Mouse (Mus musculus) leukemia stem cell, adult 10-12 weeks (primary cell): ENCODE measurements around the gene Inppl1. TPM values are rescaled to one million over a fixed set of nuclear protein-coding genes. Genes with fewer than 3 reads are reported as not detected.

ENCODE experiments used
- polyA plus RNA-seq: library from polyadenylated mRNA; stranded (reverse); fragments of >175 nt; gene quantifications from 2 replicates; pipeline ENCODE4 v1.2.3, GENCODE M21; 2012; ENCODE audit warnings: low replicate concordance

The Inppl1 gene
- polyA plus RNA-seq = 126 and 174 TPM in 2 replicates

GRCm38 (mm10) chr7:101837606-101838471, at the start of gene Inppl1:
TSS of gene Inppl1 (minus strand) at chr7:101838229.

GRCm38 (mm10) chr7:101870629-101871028, 32.6 kb upstream of the Inppl1 start, which contains the start of gene Folr1:
TSS of gene Folr1 (minus strand) at chr7:101870788.

GRCm38 (mm10) chr7:101863415-101863814, 25.4 kb upstream of the Inppl1 start, which contains the start of gene Anapc15:
TSS of gene Anapc15 (plus strand) at chr7:101863715.

GRCm38 (mm10) chr7:101857094-101857493, 19.1 kb upstream of the Inppl1 start, which contains the start of gene Folr2:
TSS of gene Folr2 (minus strand) at chr7:101857194.

GRCm38 (mm10) chr7:101817861-101818401, 20.1 kb downstream of the Inppl1 start, which contains the start of gene Phox2a:
TSS of gene Phox2a (plus strand) at chr7:101818313.

Other genes starting within 250 kb of the Inppl1 start
- gene Clpb, start 174.6 kb downstream of the Inppl1 start, polyA plus RNA-seq = 17.1 and 46.2 TPM in 2 replicates
- gene Phox2a, start 19.9 kb downstream of the Inppl1 start, polyA plus RNA-seq = 0.10 and 0.22 TPM in 2 replicates
- not detected in 2 replicates for gene Folr2, start 19.0 kb upstream of the Inppl1 start, polyA plus RNA-seq
- 42.3 and 54.1 TPM in 2 replicates for gene Anapc15, start 25.5 kb upstream of the Inppl1 start, polyA plus RNA-seq
- 15.0 and 17.2 TPM in 2 replicates for gene Folr1, start 32.6 kb upstream of the Inppl1 start, polyA plus RNA-seq
- gene Lamtor1, start 67.7 kb upstream of the Inppl1 start, polyA plus RNA-seq = 131 and 178 TPM in 2 replicates
- gene Tomt, start 68.1 kb upstream of the Inppl1 start, polyA plus RNA-seq = not detected in 2 replicates
- not detected in 2 replicates for gene Lrrc51, start 95.7 kb upstream of the Inppl1 start, polyA plus RNA-seq
- gene Numa1, start 95.9 kb upstream of the Inppl1 start, polyA plus RNA-seq = 74.4 and 142 TPM in 2 replicates
- gene Il18bp, start 180.5 kb upstream of the Inppl1 start, polyA plus RNA-seq = 5.3 and 23.4 TPM in 2 replicates
- 0.57 and 3.2 TPM in 2 replicates for gene Rnf121, start 227.2 kb upstream of the Inppl1 start, polyA plus RNA-seq
- 13.5 and 17.2 TPM in 2 replicates for gene Xndc1, start 227.3 kb upstream of the Inppl1 start, polyA plus RNA-seq
- gene Xntrpc, start 227.5 kb upstream of the Inppl1 start, polyA plus RNA-seq = 0.64 TPM in 1 of 2 replicates, not detected in the other
- gene Trpc2, start 244.9 kb upstream of the Inppl1 start, polyA plus RNA-seq = 0.15 and 4.1 TPM in 2 replicates